Mouse (Mus musculus) heart, embryonic 11.5 days (tissue): ENCODE measurements around the gene Prcd. TPM values are rescaled to one million over a fixed set of nuclear protein-coding genes. Genes with fewer than 3 reads are reported as not detected.

ENCODE experiments used
- ATAC-seq: fragments of 200-750 bp; cut with Nextera tagmentation; replicated peaks from 2 replicates; pipeline ENCODE4 v1.8.0; 2017; ENCODE audit warnings: moderate library complexity; ENCODE audit not compliant: insufficient number of reproducible peaks, low FRiP score, low TSS enrichment
- H3K27ac ChIP-seq: fragments of 300-500 bp; sonication (generic); 2 replicates; pipeline ENCODE4 v1.5.1; 2014; ENCODE audit warnings: mild to moderate bottlenecking, low read depth, low read length
- H3K27me3 ChIP-seq: fragments of 300-500 bp; sonication (generic); 2 replicates; pipeline ENCODE4 v1.6.1; 2014; ENCODE audit warnings: mild to moderate bottlenecking, low read length, mixed read lengths; ENCODE audit not compliant: control insufficient read depth, insufficient read depth
- H3K36me3 ChIP-seq: fragments of 300-500 bp; sonication (generic); 2 replicates; pipeline ENCODE4 v1.6.1; 2014; ENCODE audit warnings: mild to moderate bottlenecking, low read length, moderate library complexity, mixed read lengths; ENCODE audit not compliant: control insufficient read depth, insufficient read depth
- H3K4me1 ChIP-seq: fragments of 300-500 bp; sonication (generic); 2 replicates; pipeline ENCODE4 v1.6.1; 2014; ENCODE audit warnings: low read length; ENCODE audit not compliant: control insufficient read depth, insufficient read depth
- H3K4me2 ChIP-seq: fragments of 300-500 bp; sonication (generic); 2 replicates; pipeline ENCODE4 v1.6.1; 2014; ENCODE audit warnings: mild to moderate bottlenecking, moderate library complexity
- H3K4me3 ChIP-seq: fragments of 300-500 bp; sonication (generic); 2 replicates; pipeline ENCODE4 v1.5.1; 2014; ENCODE audit warnings: low read depth, low read length
- H3K9ac ChIP-seq: fragments of 300-500 bp; sonication (generic); 2 replicates; pipeline ENCODE4 v1.6.1; 2014; ENCODE audit warnings: mild to moderate bottlenecking, low read depth, low read length, moderate library complexity
- H3K9me3 ChIP-seq: fragments of 300-500 bp; sonication (generic); replicated peaks from 2 replicates; pipeline ENCODE4 v1.6.1; 2016; ENCODE audit warnings: low read length; ENCODE audit not compliant: control insufficient read depth
- WGBS: fragments of 180-500 bp; shearing (Covaris S2); extraction: QIAGEN DNeasy Blood & Tissue Kit; methylation state at CpG from one replicate; pipeline ENCODE4 v1.1.7; 2014; ENCODE audit not compliant: insufficient replicate concordance; 5-methylcytosine and 5-hydroxymethylcytosine counted together
- polyA plus RNA-seq: library from polyadenylated mRNA; unstranded; fragments of >200 nt; fragmentation: Nextera tagmentation; extraction: Ambion mirVana; gene quantifications from 2 replicates; pipeline ENCODE4 v1.2.1, GENCODE M21; 2014

Prcd gene
- polyA plus RNA-seq, 1 experiment from 2014 or later: 0.92 TPM

DNA sequence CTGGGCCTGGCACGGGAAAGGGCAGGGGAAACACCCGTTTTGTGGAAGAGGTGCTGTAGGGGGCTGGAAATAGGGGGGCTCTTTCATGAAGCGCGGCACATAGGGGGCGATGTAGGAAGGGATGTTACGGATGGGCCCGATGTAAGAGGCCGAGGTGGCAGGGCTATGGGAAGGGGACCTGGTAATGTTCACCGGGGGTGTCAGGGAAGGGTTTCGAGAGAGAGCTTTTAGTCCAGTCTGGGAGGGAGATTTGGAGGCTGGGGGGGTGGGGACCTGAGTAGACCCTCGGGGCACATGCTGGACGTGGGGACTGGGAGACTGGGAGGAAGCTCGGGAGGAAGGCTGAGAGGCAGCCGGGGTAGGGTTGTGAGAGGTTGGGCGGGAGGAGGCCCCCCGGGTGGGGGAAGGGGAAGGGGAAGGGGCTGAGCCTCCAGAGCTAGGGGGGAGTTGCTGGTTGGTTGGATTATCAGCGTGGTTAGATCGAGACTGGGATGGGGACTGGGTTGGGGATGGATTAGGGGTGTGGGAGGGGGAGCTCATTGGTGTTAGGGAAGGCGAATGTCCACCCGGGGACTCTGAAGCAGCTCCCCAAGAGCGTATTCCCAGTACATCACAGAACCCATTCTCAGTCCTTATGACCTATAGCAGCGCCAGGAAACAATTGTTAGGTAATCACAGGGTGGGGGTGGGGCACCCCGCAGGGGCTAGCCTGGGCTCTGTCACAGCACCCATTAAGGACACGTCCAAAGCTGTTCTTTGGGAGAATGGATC lies 27.2 kb downstream of the Prcd start:
- Histone ChIP-seq H3K27me3 (no peaks in the 10 kb centered on the region), H3K36me3 (peaks cover 16% of the 10 kb centered on the region), H3K27ac (no peak overlapping the region), H3K9ac (no peak overlapping the region), H3K4me3 (no peak overlapping the region), H3K4me2 (no peak overlapping the region), H3K9me3 (no peaks in the 10 kb centered on the region), H3K4me1 (no peaks in the 10 kb centered on the region)
- 73% methylated on average over 24 of the region's 24 CpGs for WGBS
- no peak for ATAC-seq

DNA sequence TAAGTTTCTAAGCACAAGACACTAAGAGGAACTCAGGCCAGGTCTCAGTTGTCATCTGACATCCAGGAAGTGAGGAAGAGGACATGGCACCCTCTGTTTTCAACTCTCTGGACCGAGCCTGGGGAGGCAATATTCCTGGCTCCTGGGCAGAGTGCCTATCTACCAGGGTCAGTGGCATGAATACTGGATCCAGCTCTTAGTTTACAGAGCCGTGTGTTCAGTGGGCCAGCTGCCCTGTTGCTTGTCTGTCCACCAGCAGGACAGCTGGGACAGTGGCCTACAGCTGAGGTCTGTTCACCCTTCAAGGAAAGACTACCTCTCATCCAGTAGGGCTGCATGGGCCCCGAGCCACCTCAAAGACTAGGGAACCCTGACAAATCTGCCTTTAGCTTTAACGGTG lies 27.8 kb downstream of the Prcd start:
- H3K4me3 ChIP-seq: no peak overlapping the region
- 82% methylated on average over 4 of the region's 4 CpGs for WGBS
- peaks cover 14% of the 10 kb centered on the region for H3K36me3 ChIP-seq
- no peaks in the 10 kb centered on the region for H3K9me3 ChIP-seq
- no peaks in the 10 kb centered on the region for H3K27me3 ChIP-seq
- no peak for ATAC-seq
- no peak overlapping the region for H3K27ac ChIP-seq
- no peak overlapping the region for H3K9ac ChIP-seq
- no peaks in the 10 kb centered on the region for H3K4me1 ChIP-seq
- H3K4me2 ChIP-seq: no peak overlapping the region

DNA sequence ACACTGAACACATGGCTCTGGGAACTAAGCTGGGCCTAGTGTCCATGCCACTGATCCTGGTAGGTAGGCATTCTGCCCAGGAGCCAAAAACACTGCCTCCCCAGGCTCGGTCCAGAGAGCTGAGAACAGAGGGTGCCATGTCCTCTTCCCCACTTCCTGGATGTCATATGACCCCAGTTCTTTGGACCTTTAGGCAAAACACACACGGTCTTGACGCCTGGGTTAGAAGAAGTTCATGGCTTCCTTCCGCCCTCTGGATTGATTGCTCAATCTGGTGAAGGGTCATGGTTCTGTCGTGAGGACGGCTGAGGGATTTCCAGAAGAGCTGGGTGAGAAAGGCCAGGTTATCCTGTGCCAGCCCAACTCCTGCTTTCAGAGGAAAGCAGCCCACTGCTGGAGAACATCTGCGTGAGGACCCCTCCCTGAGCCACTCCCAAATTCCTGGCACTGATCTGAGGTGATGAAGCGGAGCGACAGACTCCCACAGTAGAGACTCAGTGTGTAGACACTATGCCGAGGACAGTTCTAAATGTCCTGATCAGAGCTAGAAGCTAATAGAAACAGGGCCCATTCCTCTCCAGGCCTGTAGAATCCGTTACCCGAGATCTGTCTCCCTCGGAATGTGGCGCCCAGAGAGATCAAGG lies 29.3 kb downstream of the Prcd start:
- Histone ChIP-seq H3K9me3 (no peaks in the 10 kb centered on the region), H3K4me2 (no peak overlapping the region), H3K9ac (no peak overlapping the region), H3K4me1 (no peaks in the 10 kb centered on the region), H3K27me3 (no peaks in the 10 kb centered on the region), H3K4me3 (no peak overlapping the region), H3K27ac (no peak overlapping the region), H3K36me3 (peaks cover 8% of the 10 kb centered on the region)
- no peak for ATAC-seq
- 74% methylated on average over 14 of the region's 14 CpGs for WGBS

DNA sequence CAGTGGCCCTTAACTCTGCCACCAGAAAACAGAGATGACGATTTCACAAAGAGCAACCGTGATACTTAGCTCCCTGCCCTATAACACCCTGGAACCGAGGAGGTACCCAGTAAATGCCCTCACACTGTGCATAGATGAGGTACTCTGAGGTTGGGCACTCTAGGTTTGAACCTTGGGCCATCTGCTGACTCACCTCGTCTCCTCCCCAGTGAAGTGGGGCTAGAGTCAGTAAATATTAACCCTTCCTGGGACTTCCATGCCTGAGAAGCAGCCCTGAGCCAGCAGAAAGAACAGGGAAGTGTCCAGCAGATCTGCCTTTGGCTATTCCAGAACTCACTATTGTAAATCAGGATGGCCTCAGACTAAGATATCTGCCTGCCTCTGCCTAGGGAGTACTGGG lies 30.4 kb downstream of the Prcd start:
- H3K4me3 ChIP-seq: no peak overlapping the region
- no peaks in the 10 kb centered on the region for H3K4me1 ChIP-seq
- 82% methylated on average over 4 of the region's 4 CpGs for WGBS
- H3K9me3 ChIP-seq: no peaks in the 10 kb centered on the region
- no peak for ATAC-seq
- H3K9ac ChIP-seq: no peak overlapping the region
- no peak overlapping the region for H3K27ac ChIP-seq
- H3K4me2 ChIP-seq: no peak overlapping the region
- H3K27me3 ChIP-seq: no peaks in the 10 kb centered on the region
- H3K36me3 ChIP-seq: peaks cover 6% of the 10 kb centered on the region

DNA sequence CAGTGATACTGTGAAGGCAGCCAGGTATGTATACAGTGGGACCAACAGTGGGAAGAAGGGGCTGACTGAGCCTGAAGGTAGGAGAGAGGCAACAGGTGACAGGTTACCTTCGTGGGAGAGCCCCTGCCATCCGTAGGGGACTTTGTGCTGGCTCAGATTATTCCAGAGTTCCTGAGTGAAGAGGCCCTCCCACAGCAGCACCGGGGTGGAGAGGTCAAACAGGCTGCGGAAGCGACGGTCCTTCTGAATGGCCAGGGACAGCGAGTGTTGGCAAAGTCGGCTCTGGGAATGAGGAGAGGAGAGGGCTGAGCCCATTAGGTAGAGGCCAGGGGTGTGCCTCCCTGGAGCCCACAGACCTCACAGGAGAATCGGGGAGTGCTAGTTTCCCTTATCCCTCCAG lies 32.4 kb downstream of the Prcd start:
- ATAC-seq: no peak
- WGBS: 72% methylated on average over 9 of the region's 9 CpGs
- H3K4me2 ChIP-seq: no peak overlapping the region

DNA sequence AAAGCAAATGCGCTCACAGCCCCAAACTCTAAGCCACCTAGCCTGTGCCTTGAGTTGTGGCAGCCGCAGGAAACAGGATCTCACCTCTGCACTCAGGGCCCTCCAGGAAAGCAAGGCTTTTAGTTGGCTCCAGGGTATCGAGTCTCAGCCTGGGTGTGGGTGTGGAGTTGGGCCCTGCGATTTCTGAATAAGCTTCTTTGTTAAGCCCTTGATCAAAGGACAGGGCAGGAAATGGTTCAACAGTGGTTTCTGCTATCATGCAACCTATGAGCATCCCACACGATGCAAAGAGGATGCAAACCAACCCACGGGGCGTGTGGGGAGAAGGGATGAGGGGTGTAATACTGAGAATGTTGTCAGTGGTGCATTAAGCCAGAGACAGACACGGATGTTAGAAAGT lies 34.6 kb downstream of the Prcd start:
- Histone ChIP-seq H3K27ac (no peak overlapping the region), H3K4me1 (no peaks in the 10 kb centered on the region), H3K9me3 (no peaks in the 10 kb centered on the region), H3K9ac (no peak overlapping the region), H3K4me2 (no peak overlapping the region), H3K4me3 (no peak overlapping the region), H3K27me3 (no peaks in the 10 kb centered on the region), H3K36me3 (no peaks in the 10 kb centered on the region)
- ATAC-seq: no peak
- WGBS: 75% methylated on average over 8 of the region's 8 CpGs

More for the DNA sequence above, 32.4 kb downstream of the Prcd start:
- Histone ChIP-seq H3K4me3 (no peak overlapping the region), H3K27me3 (no peaks in the 10 kb centered on the region), H3K36me3 (peaks cover 3% of the 10 kb centered on the region; the same call in 1 of the 2 replicates), H3K9ac (no peak overlapping the region), H3K4me1 (no peaks in the 10 kb centered on the region), H3K9me3 (no peaks in the 10 kb centered on the region), H3K27ac (no peak overlapping the region)

DNA sequence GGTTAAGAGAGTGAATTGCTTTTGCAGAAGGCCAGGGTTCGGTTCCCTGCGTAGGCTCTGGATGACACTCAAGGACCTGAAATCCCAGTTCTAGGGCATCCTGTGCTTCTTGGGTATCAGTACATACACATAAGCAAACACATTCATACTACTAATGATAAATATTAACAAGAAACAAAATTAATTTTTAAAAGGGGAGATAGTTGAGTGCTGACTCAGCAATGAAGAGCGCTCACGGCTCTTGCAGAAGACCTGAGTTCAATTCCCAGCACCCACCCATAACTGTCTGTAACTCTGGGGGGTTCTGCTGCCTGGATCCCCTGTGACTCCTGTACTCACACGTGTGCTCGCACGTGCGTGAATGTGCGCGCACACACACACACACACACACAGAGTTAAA lies 36.3 kb downstream of the Prcd start:
- Histone ChIP-seq H3K4me1 (peaks cover 6% of the 10 kb centered on the region; the same call in 1 of the 2 replicates), H3K4me3 (no peak overlapping the region), H3K27ac (no peak overlapping the region), H3K9me3 (no peaks in the 10 kb centered on the region), H3K27me3 (peaks cover 12% of the 10 kb centered on the region), H3K4me2 (no peak overlapping the region), H3K36me3 (no peaks in the 10 kb centered on the region), H3K9ac (no peak overlapping the region)
- WGBS: 93% methylated on average over 10 of the region's 10 CpGs
- no peak for ATAC-seq

DNA sequence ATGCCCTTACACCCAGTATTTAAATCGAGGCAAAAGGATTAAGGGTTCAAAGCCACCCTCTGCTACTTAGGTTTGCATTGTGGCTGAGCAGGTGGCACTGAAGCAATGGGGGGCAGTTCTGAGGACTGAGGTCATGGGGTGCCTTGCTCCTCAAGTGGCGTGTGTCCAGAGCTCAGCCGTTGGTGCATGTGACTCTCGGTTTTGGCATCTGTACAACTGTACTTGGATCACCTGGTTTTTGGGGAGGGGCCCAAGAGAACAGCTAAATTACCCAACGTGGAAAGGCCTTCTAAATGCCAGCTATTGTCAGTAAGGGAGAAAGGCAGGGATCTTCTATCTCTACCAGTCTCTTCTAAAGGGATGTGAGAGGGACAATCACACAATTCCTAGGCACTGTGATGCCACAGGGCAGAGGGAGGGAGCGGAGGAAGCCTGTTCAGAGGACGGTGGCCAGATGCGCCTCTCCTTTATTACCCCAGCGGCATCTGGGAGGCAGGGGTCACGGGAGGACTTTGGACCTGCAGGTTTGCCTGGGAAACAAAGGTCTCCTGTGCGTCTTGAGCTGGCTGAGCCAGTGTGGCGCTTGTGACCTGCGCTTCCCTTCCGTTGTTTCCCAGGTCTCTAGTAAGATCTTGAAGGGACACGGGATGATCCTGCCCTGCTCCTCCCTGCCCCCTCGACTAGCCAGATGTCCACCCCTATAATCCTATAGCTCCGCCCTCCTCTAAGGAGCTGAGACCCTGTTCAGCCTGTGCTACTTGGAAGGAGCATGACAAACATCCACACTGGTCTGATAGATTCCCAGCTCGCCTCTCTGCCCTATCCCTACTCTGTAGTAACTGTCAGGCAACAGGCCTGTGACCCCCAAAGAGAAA lies 37.6 kb downstream of the Prcd start:
- Histone ChIP-seq H3K4me2 (no peak overlapping the region), H3K9me3 (no peaks in the 10 kb centered on the region), H3K27me3 (peaks cover 26% of the 10 kb centered on the region), H3K9ac (no peak overlapping the region), H3K36me3 (no peaks in the 10 kb centered on the region), H3K4me1 (peaks cover 7% of the 10 kb centered on the region; the same call in 1 of the 2 replicates), H3K27ac (no peak overlapping the region), H3K4me3 (no peak overlapping the region)
- WGBS: 56% methylated on average over 18 of the region's 18 CpGs
- no peak for ATAC-seq
